Mouse (Mus musculus) c-Kit-positive CD71-positive TER-119-negative erythroid progenitor cells, embryonic 14.5 days (primary cell): ENCODE results near the gene Plxnb1.

Experiments
- DNase-seq: peaks from one replicate; pipeline ENCODE4 v3.0.0-alpha.2; 2013; ENCODE audit warnings: low read depth

The Plxnb1 gene

DNA sequence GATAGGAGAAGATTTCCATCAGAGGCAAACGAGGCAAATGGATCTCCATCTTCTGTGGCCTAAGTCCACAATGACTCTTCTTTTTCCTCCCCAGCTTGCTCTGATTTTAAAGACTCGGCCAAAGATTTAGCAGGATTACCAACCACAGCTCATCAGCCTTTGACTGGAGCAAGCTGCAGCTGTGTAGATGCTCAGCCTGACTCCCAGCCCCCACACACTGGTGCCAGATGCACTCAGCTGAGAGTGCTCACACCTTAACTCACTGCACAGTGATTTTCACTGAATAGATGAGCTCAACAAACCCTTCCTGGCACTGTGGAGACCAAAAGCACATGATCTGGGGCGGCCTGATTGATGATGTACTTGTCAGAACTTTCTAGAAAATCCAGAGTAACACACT, 66.8 kb downstream of the Plxnb1 start, which contains the start of gene Fbxw21:
Fbxw21 (minus strand) TSS at position 101 of the 400 bp plus-strand sequence.
- no peak for DNase-seq

DNA sequence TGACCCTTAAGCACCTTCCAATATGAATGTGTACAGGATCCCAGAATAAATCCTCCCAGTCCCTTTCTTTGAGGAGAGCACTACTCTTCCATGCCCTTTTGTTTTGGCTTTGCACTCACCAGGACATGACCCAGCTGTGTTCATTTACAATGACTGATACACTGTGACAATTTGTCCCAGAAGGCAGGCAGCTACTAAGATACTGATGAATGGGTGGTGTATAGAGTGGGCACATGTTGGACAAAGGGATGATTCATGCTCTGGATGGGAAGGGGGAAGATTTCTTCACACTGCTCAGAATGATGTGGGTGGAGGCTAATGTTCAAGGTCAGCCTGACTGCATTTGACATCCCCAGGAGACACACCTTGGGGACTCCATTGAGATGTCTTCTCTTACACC, 72.1 kb downstream of the Plxnb1 start:
- DNase-seq: no peak
